Mouse (Mus musculus): ENCODE results near the gene Otub2.

- TF ChIP-seq CTCF (IDR thresholded peaks at IDR 0.05; ENCODE audit: control insufficient read depth, insufficient read depth, low read length) (no peak), POLR2A (IDR thresholded peaks at IDR 0.05; ENCODE audit: borderline replicate concordance, control insufficient read depth, low read depth, low read length) (no peak)
Measured at GRCm38 (mm10) chr12:103425016-103425728, 36.7 kb downstream of the Otub2 start.
